Mouse (Mus musculus): ENCODE measurements around the gene Rps27a.

DNA sequence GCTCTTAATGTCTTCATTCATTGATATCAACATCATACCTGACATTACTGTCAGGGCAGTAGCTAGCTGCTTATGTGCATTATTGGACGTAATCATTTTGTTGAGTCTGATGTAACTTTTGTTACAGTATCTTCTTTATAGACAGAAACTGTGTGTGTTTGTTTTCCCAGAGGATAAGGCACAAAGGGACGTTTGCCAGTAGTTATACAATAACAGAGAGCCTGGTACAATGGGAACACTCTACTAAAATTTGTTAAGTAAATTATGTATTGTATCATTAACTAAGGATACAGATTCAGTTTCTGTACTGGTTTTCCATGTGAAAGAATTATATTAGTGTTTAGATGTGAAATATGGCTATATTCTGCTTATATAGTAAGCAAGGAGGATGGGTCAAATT is 24.7 kb upstream of the Rps27a start:
- no peak for TF ChIP-seq CTCF (IDR thresholded peaks at IDR 0.05; ENCODE audit: control insufficient read depth, insufficient read depth, insufficient read length)
- no peak for TF ChIP-seq CEBPB (IDR thresholded peaks at IDR 0.05; ENCODE audit: low read depth)
- no peak for TF ChIP-seq USF1 (IDR thresholded peaks at IDR 0.05; ENCODE audit: low read depth)
